Mouse (Mus musculus) spleen, postnatal 14 days (tissue): Measurements from ENCODE around the gene Emp2.
"Not testable (repeated sequence)": the region's sequence is repeated elsewhere in the genome, so short reads cannot be mapped to it uniquely, and the experiment has no call there.

Source experiments
- DNase-seq, 2 experiments: peaks; one replicate each; pipeline ENCODE4 v3.0.0; 2021 to 2022; ENCODE audit warnings: low spot score in 2 of 2

Emp2 gene

DNA sequence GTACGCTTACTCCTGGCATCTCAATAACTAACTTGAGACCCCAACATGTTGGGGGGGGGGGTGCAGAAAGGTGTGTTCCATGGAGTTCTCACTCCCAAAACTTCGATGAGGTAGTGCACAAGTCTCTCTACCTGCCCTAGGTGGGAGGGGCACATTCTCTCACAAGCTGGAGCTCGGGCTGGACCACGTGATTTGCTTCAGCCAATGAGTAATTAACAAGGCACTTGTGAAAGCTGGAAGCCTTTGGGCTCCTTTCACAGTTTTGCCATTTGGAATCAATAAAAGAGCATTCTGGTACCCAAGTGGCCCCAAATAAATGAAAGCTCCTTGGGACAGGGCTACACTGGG lies 3.4 kb upstream of the Emp2 start:
- DNase-seq = no peak

DNA sequence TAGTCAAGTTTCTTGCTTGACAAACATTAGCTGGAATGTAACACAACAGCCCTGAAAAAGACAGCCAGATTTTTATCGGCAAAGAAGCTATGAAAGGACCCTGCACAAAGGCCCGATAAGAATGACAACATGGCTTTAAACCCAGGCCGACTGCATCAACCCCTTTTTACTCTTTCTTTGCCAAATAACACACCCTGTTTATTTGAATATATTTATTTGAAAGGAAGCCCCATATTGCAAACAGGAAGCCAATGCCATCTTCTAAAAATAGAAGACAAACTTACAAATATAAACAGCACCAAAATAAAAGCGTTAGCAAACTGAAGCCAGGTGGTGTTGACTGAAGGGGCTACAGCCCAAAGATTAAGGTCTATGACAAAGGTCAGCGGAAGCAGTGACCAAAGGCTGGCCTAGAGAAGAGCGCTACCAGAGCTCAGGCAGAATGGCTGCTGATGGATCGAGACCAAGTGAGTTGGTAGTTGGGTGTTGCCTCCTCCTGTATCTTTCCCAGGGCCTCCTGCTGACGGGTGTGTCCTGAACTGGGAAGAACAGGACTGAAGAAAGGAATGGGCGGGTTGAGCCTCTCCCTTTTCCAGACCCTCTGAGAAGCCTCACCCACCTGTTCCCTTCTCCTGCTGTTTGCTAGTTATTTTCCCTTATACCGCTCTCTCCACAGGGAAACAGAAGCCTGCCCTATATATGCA lies 2.9 kb upstream of the Emp2 start:
- DNase-seq = no peak

DNA sequence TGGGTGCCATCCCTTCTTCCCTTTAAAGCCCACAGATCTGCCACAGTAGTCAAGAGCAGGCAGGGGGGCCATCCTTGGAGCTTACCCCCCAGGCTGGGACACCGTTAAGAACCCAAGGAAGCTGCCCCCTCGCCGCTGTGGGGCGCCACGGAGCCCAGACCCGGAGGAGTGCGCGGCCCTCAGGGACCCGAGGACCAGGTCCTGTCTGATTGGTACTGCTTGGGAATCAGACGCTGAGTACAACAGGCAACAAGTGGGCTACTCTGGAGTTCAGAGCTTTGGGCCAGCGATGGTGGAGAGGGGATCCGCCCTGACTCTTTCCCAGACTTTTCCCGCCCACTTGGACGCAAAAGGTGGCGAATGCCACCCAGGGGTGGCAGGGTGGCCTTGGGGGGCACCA lies 542 bp downstream of the Emp2 start:
- DNase-seq = no peak

- no peak for DNase-seq
Observed at GRCm38 (mm10) chr16:10311989-10312388, 1.8 kb downstream of the Emp2 start.

GRCm38 (mm10) chr16:10311086-10311485 lies 2.7 kb downstream of the Emp2 start:
- no peak for DNase-seq

GRCm38 (mm10) chr16:10310507-10310906 lies 3.3 kb downstream of the Emp2 start:
- DNase-seq = no peak

DNA sequence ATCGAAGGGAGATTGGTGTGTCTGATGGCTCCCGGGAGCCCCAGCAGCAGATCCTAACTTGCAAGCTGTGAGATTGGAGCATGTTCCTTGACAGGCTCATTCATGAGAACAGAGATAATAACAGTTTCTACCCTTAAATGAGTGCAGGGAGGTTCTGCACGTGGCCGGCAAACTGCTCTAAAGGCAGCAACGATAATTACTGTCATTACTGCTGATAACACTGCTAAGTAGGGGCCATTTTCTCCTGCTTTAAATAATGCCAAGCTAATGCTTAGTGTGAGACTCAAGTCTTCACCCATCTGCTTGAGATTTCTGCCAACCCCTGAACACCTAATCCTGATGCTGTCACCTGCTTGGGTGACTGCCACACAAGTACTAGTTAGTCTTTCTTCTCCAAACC lies 6.4 kb downstream of the Emp2 start:
- no peak for DNase-seq

DNA sequence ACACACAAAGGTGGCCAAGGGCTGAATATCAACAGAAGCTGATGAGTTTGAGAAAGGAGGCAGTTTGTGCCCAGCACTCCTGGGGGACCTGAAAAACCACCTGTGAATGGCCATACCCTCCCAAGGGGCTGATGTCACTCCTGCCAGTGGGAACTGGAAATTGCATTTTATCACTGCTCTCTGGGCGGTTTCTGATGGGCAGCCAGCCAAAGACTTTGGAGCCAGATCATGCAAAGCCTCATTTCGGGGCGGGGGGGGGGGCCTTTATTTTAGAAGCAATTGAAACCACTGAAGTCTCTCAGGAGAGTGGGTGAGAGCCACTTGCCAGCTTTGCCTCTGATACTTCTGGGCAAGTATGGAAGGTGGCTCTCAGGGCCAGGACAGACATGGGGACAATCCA lies 7.7 kb downstream of the Emp2 start:
- DNase-seq = no peak

DNA sequence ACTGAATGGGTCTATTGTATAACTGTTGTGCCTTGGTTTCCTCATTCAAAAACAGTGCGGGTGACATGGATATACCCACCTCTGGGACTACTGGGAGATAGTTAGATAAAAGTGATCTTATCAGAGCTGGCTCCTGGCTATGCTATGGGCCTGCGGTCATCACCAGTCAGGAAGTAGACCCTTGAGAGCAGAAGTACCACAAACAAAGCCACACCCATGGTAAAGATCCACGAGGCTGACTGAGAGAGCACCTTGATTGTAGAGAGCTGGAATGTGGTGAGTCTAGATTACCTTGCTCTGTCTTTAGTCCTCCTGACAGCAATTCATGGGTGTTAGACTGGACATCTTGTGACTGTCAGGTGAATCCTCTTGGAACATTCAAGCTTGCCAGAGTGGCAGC lies 12.4 kb downstream of the Emp2 start:
- DNase-seq = no peak

DNA sequence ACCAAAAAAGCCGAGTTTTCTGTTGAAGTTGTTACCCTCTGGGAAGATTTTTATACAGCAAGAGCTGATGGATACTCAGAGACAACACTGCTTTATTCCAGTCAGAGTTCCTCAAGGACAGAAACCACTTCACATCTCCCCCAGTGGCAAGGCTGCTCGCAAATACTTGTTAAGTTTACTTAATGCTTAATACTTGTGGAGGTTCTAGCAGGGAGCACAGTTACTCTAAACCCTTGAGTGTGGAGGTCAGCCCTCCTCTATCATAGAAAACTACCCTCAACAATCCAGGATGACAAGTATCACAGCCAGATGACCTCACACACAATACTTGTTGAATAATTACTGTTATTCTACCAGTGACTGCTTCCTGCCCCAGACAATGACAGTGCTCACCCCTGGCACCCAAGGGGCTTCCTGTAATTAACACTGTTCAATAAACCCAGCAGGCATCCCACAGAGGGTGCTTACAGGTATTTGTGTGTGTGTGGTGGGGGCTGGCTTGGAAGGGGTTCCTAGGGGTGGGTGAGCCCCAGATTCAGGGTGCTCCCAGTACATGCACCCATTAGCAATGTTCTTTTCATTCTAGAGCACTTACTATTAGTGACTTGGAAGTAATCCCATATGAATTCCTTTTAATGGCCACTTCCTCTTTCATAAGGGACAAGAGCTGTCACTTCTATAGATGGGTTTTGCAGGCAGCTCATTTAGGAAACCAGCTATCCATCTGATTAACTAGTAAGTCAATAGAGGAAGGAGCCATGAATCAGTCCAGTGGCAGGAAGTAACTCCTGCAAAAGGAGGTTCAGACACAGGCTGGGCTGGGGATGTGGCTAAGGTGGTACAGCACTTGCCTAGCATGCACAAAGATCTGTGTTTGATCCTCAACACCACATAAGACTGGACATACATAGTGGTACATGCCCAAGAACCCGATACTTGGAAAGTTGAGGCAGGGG lies 13.3 kb downstream of the Emp2 start:
- no peak for DNase-seq

- no peak for DNase-seq
Observed at GRCm38 (mm10) chr16:10299637-10300036, 14.1 kb downstream of the Emp2 start.

GRCm38 (mm10) chr16:10297696-10298644 lies 15.8 kb downstream of the Emp2 start:
- DNase-seq = no peak

DNA sequence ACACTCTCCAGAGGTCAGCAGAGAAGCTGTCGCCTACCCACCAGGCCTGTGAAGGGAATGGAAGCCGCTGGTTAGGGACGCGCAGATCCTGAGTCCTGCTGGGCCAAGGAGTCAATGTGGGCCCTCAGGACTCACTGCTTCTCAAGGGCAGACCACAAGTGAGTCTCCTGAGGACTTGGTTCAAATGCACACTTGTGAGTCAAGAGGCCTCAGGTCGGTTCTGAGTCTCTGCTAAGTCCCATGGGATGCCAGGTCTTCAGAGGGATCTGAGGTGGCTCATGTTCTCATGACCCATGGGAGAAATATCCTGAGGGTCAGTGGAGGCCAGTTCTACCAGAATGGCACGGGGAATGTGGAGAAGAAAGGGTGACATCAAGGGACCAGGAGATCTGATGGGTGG lies 25.7 kb downstream of the Emp2 start:
- no peak for DNase-seq

GRCm38 (mm10) chr16:10286513-10287268 lies 27.1 kb downstream of the Emp2 start:
- no peak for DNase-seq

DNA sequence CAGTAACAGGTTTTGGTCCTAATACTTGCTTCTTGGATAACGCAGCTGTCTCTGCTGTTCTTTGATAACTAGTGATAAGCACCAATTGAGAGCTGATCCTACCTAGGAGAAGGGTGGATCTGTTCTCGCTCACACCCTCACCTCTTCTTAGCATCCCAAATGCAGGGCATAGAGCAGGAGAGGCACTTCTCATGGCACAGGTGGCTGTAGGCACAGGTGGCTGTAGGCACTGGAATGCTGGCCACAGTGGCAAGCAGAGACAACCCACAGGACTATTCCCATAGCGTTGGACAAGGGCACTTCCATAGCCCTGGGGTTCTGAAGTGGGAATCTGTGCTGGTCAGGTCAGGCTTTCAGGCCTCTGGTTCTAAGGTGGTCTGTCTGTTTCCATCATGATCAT lies 31.9 kb downstream of the Emp2 start:
- no peak for DNase-seq

DNA sequence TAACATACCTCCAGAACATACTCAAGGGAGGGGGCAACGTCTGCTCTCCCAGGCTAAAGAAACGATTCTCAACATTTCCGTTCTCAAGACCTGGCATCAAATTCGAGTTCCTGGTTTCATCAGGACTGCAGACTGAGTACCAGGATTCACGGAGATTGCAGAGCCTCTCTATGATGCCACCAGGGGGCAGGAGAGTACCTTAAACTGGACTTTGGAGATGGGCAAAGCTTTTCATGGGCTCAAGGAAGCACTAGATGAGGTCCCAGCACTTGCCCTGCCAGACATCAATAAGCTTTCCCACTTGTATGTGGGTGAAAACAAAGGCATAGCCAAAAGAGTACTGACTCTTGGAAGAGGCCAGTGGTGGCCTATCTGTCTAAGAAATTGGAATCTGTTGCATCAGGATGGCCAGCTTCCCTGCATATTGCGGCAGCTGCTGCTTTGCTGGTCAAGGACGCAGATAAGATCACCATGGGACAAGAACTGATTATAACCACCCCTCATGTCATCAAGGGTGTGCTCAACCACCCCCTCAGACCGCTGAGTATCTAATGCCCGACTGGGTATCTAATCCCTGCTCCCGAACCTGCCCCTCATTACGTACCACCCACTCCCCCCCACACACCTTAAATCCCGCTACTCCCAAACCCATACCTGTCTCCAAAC lies 33.3 kb downstream of the Emp2 start:
- peak; percentile 17 to 53 for DNase-seq

GRCm38 (mm10) chr16:10276778-10277177 lies 37.0 kb downstream of the Emp2 start:
- DNase-seq = not testable (repeated sequence)

DNA sequence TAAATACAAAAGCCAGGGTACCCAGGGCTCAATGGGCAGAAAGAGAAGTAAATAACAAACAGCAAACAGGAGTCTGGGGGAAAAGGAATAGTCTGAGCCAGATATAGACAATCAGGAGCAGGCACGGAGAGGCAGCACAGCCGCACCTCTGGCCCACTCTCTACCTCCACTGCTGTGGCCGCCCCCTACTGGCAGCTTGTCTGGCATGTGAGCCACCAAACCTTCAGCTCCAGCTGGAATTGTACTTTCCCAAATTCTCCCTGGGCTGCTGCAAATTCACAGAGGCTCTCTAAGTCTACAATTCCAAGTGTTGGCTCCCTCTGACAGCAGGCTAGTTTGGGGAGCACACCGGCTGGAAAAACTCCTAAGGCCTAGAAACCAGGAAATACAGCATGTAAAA lies 39.3 kb downstream of the Emp2 start:
- DNase-seq = no peak

DNA sequence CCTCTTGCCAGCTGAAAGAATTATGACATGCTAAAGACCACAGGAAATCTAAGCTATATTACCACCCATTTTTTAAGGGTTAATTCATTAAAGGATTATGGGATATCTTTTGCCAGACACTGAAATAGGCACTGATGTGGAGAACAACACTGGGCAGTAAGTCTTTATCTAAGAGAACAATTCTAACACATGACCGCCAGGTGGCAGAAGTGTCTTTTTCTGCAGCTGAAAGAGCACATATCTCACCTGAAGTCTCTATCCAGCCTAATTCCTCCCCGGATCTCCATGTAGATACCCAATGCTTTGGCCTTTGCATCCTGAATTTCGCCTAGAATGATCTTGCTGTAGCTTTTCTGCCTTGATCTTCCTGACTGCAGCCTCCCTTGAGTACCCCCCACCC lies 41.5 kb downstream of the Emp2 start:
- DNase-seq = peak in 1 of 2 experiments; percentile 34

- no peak for DNase-seq
Observed at GRCm38 (mm10) chr16:10253993-10254392, 59.8 kb downstream of the Emp2 start.

GRCm38 (mm10) chr16:10236601-10237000 lies 77.2 kb downstream of the Emp2 start:
- DNase-seq = no peak
